Mouse (Mus musculus) ovary, postnatal 36 days (tissue): Measurements from ENCODE around the gene Slc22a14.
A peak's percentile ranks its signal among the peaks of the same experiment; 100 is the strongest.
"Not testable (repeated sequence)": the region's sequence is repeated elsewhere in the genome, so short reads cannot be mapped to it uniquely, and the experiment has no call there.

Source experiments
- DNase-seq: peaks from one replicate; pipeline ENCODE4 v3.0.0; 2022; ENCODE audit warnings: low spot score, mixed read lengths

The Slc22a14 gene

DNA sequence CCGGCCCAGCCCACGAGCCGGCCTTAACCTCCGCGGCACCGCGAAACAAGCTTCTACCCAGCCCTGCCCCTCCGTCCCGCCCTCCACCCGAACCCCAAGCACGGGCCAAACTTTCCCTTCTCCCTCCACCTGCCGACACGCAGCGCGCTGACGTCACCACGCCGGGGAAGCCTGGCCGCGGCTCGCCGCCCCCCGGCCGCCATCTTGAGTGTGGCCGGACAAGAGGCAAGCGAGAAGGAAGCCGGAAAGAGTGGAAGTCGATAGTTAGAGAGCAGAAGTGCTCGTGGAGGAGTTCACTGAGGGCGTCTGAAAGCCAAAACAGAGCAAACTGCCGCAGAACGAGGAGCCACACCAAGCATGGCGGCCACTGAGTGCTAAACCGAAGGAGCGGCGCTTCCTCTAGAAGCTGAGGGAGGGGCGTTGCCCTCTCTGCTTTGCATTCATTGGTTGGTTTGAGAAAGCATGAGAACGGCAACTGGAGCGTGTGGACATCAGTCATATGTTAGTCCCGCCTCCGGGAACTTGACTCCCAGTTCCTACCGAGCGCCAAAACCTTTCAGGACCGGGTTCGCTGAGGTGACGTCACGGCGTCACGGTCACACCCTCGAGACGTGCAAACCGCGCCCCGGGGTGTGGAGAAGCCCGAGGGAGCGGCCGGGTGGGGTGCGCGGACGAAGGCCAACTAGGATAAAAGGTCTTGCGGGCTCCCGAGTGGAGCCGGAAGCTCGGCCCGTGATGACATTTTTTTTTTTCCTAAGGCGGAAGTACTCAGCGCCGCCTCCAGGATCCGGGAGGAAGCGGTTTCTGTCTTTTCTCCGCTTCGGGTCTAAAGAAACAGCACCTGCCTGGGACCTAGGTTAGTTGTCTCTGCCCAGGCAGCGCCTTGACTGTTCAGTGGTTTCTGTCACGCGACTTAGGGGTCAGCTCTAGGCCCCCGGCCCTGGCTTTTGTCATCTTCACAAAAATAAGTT lies 42.8 kb downstream of the Slc22a14 start, which contains the start of gene Oxsr1:
Oxsr1 (minus strand) TSS at position 139 of the 971 bp plus-strand sequence.
- DNase-seq, result peak; percentile 99

- DNase-seq, result no peak
Measured at GRCm38 (mm10) chr9:119321392-119322229, 43.7 kb downstream of the Slc22a14 start.

GRCm38 (mm10) chr9:119320946-119321345 lies 44.4 kb downstream of the Slc22a14 start:
- no peak for DNase-seq

GRCm38 (mm10) chr9:119320446-119320845 lies 44.9 kb downstream of the Slc22a14 start:
- no peak for DNase-seq

DNA sequence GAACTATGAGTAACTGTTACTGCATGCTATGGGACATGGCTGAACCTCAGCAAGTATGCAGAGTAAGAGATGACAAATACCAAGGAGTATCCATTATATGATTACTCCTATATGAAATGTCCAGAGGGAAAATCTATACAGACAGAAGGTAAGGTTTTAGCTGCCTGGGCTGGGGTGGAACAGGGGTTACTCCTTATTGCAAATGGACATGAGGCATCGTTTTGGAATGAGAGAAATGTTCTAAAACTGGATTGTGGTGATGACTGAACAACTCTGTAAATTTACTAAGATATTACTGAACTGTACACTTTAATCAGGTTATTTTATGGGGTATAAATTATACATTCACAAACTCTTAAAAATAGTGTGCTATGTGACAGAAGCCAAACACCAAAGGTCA lies 46.5 kb downstream of the Slc22a14 start:
- no peak for DNase-seq

DNA sequence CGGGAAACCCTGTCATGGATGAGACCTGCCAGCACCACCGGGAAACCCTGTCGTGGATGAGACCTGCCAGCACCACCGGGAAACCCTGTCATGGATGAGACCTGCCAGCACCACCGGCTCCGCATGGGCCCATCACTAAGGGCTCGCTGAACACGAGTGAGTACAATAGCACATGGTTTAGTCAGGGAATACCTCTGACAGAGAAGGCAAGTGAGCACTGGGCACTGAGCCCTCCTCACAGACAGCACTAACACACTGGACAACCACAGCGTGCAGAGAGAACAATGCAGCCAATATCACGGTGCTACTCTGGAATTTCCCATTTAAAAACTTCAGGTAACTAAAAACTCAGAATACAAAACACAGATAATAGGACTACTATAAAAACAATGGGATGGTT lies 52.3 kb downstream of the Slc22a14 start:
- DNase-seq, result no peak

DNA sequence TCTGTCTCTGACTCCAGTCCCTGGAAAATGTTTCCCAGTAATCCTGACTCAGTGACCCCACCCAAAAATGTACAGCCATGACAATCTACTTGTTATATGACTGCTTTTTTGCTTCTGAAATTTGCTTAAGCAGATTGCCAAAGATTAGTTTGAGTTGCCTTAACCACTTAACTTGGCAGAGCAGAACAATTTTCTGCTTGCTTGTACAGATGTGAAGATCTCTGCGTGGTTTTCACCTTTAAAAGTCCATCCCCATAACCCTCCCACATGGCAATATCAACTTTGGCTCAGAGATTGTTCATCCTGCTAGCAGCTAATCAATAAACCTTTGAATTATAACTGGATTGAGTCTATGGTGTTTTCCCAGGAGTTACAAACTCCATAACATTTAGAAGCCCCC lies 56.3 kb downstream of the Slc22a14 start:
- no peak for DNase-seq

DNA sequence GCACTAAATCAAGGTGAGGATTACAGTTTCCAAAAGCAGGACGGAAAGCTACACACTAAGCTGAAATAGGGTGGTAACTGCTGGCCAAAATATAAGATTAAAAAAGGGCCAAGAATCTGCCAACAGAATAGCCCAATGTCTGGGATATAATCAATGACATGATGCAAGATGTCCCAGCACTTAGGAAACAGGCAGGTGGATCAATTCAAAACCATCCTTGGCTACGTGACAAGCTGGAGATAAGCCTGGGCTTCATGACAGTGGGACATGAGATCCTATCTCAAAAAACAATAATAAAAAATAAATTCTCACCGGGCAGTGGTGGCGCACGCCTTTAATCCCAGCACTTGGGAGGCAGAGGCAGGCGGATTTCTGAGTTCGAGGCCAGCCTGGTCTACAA lies 59.5 kb downstream of the Slc22a14 start:
- DNase-seq, result no peak

GRCm38 (mm10) chr9:119298563-119298962 lies 66.8 kb downstream of the Slc22a14 start:
- no peak for DNase-seq

GRCm38 (mm10) chr9:119297696-119298095 lies 67.7 kb downstream of the Slc22a14 start:
- no peak for DNase-seq

DNA sequence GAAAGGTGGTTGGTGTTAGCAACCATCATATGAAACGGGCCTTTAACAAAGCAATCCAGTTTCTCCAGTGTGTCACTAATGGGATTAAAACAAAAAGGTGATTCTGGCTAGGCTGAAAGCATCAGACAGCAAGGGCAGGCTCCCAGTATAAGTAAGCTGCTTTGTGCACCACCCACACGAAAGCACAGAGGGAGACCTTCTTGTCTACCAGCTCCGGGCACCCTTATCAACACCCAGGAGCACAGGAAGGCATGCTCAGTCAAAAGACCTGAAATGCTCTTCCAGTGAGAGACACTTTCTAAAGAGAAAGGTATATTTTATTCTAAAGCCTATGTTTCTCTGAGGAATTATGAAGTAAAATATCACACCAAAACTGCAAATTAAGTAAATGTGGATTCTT lies 74.6 kb downstream of the Slc22a14 start:
- no peak for DNase-seq

DNA sequence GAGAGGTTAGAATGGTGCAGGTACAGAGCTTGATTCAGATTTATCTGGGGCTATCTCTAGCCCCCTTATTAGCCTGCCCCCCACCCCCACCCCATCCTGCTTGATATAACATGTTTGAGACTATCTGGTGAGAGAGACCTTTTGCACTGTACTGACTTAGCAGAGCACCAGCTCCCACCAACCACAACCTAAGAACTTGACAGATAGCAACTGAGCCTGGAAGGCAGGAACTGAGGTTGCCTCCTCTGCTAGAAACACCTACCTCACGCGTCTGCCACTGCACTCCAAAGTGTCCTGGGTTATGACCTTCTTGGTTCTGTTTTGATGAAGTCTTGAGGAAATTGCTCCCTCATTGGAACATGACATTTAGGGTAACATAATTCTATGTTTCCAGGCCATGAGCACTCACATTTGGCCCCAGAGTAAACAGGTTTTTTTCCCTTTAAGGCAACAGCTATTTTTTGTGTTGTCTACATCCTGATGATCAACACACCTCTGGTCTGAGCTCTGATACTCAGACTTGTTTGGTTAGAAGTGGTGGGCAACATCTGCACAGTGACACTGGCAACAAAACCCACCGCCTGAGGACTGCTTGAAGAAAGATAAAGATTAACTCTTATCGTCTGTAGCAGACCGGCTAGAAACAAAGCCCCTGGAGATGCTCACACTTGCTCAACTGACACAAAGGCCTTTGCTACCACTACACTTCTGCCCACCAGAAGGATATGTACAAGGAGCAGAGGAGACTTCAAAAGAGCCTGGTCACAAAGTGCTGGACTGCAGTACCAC lies 84.3 kb downstream of the Slc22a14 start:
- no peak for DNase-seq

DNA sequence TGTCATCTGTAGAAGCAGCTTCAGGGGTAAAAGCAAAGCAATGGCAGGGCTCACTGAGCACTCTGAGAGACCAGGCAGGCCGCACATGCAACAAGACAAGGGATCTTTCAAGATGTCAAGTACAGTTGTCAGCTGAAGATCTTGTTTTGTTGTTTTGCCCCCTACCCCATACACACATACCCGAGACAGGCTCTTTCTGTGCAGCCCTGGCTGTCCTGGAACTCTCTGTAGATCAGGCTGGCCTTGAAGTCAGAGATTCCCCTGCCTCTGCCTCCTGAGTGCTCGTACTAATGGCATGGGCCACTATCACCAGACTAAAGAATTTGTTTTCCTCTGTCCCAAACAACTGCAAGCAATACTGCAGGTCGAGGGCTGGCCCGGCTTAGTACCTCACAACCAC lies 87.3 kb downstream of the Slc22a14 start:
- DNase-seq, result no peak

DNA sequence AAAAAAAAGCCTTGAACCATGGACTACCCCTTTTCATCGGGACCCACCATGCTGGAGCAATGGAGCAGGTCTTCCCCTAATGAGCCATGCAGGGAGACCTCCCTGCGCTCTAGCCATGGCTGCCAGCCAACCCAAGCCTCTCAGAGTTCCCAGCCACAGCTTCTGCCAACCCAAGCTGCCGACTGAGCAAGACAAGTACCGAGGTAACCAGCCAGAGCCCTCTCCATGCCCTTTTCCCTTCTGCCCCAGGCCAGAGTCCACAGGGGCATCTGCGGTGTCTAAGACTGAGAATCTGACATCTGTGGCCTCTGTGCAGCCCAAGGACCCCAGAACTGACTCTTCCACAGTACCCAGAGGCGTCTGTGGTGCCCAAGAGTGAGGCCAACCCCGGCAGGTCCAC lies 89.0 kb downstream of the Slc22a14 start:
- peak; percentile 20 for DNase-seq

- not testable (repeated sequence) for DNase-seq
Measured at GRCm38 (mm10) chr9:119274814-119275213, 90.5 kb downstream of the Slc22a14 start.

DNA sequence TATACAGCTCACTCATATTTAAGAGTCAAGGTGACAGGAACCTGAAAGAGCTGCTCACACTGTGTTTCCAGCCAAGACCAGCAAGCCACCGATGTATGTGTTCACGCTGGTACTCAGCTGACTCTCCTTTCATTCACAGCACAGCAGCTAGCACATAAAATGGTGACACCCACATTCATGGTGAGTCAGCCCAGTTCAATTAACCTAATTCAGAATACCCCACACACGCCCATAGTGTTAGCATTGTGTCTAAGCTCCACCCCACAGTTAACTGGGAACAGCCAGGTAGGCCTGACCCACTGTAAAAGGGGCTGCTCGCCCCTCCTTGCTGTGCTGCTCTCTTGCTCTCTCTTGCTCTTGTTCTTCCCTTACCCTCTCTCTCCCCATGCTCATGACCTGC lies 93.9 kb downstream of the Slc22a14 start:
- DNase-seq, result no peak

DNA sequence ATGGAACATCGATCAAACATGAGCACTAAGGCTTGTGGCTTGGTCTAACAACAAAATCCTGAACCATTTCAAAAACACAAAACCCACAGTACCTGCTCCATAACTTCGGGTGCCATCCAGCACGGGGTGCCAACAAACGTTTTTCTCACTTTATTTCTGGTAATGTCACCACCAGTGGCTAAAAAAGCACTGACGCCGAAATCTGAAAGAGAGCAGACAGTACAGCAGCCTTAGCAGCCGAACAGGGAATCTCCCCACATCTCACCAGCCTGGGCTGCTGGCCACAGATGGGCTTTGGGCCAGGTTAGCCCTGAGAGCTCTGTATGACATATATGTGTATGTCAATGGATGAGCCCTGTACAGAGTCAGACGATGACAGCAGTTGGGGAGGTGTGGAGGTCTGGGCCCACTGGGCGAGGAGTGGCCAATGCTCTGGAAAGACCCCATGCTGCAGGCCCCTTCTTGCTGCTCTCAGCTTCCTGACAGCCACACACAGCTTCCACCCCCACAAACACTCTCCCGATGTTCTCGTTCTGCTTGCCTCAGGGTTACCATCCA lies 96.7 kb downstream of the Slc22a14 start:
- DNase-seq, result no peak

DNA sequence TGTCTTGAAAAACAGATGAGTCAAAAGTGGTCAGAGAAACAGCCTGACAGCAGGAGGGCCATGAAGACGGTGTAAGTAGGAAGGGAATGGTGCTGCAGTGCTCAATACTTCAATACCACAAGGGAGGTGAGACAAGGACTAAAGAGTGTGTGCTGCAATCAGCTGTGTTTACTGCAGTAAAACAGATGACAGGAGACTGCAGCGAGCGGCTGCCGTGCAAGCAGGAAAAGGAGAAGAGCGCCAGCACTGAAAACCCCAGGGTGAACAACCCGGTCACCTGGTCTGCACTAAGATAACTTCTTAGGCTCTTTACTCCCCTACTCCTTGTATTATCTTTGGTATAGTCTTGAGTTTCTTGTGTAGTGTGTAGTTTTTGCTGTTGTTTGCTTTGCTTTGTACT lies 97.2 kb downstream of the Slc22a14 start:
- DNase-seq, result no peak

DNA sequence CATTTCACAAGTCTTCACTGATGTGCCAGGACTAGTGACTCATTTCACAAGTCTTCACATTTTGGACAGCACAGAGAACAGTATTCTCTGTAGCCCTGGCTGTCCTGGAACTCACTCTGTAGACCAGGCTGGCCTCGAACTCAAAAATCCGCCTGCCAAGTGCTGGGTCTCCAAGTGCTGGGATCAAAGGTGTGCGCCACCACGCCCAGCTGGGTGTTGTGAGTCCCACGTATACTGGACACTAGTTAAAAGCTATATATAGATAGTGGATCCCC lies 99.3 kb downstream of the Slc22a14 start:
- not testable (repeated sequence) for DNase-seq

GRCm38 (mm10) chr9:119265373-119266120 lies 99.8 kb downstream of the Slc22a14 start:
- not testable (repeated sequence) for DNase-seq

GRCm38 (mm10) chr9:119263067-119263466 lies 102.3 kb downstream of the Slc22a14 start:
- DNase-seq, result no peak
